Comparison of ENCODE assay signal across 8 mouse cellular contexts in the genomic region with DNA sequence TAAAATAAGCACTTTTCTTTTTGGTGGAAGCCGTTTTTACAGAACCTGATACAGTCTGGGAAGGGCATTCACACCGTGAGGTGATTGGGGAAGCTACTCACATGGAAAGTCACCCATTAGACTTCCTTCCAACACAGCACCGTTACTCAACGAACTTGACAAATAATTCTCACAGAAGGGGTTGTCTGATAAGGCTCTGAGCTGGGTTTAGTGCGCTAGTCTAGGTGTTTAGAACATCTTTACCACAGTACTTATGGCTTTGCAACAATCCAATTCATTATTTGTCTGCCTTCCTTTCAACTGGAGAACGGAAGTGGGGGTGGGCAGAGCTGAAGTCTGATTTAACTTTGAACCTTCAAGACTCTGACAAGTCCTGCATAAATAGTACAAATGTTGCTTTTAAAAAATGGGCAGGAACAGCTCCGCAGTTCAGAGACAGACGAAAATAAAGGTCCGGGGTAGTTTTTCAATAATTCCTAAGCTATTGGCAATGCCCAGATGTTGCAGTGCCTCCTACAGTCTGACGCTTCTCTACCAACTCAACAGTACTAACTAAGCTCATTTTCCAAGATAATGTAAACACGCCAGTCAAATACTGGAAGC. TPM values are rescaled to one million over a fixed set of nuclear protein-coding genes. Genes with fewer than 3 reads are reported as not detected.
DNase-seq lines count a peak whose midpoint lies in the region; ATAC-seq and TF ChIP-seq lines count a peak whose summit lies in the region.

No protein-coding gene starts in this region.

- peaks cover 7% of the 10 kb centered on the region; the same call in 1 of the 2 replicates for H3K4me1 ChIP-seq in forebrain, postnatal 0 days (ENCODE audit: insufficient read depth)
- no peaks in the 10 kb centered on the region for H3K4me1 ChIP-seq in kidney, postnatal 0 days (replicated peaks; ENCODE audit: insufficient read depth, low read length)
- peaks cover 9% of the 10 kb centered on the region for H3K4me1 ChIP-seq in midbrain, embryonic 14.5 days (ENCODE audit: control insufficient read depth, insufficient read depth, low read length)

- H3K36me3 ChIP-seq in forebrain, postnatal 0 days (ENCODE audit: insufficient read depth): no peaks in the 10 kb centered on the region; the same call in 1 of the 2 replicates
- H3K36me3 ChIP-seq in kidney, postnatal 0 days (ENCODE audit: insufficient read depth, low read length): no peaks in the 10 kb centered on the region
- 0 out of 2 replicates have a peak, but pooled peaks cover 3% of the 10 kb centered on the region for H3K36me3 ChIP-seq in midbrain, embryonic 14.5 days (ENCODE audit: control insufficient read depth, insufficient read depth, low read length)

- peak; percentile 17 for DNase-seq in embryo, embryonic 10 days (ENCODE audit: low spot score)
- DNase-seq in embryo, embryonic 9.5 days (ENCODE audit: extremely low spot score): no peak
- DNase-seq in T-cell, adult 2 months (ENCODE audit: low spot score): peak; percentile 58
- DNase-seq in forebrain, postnatal 0 days: peak; percentile 7
- DNase-seq in kidney, postnatal 0 days (ENCODE audit: low spot score): peak; percentile 53
- peak; percentile 44 for DNase-seq in midbrain, embryonic 14.5 days
- DNase-seq in left cerebral cortex, postnatal 36 days (ENCODE audit: low spot score in 2 of 2): no peak
- no peak for DNase-seq in layer of hippocampus, adult 9-11 months

- H3K27me3 ChIP-seq in forebrain, postnatal 0 days (ENCODE audit: insufficient read depth, low read length): no peaks in the 10 kb centered on the region
- no peaks in the 10 kb centered on the region for H3K27me3 ChIP-seq in kidney, postnatal 0 days (ENCODE audit: insufficient read depth, low read length)
- H3K27me3 ChIP-seq in midbrain, embryonic 14.5 days (ENCODE audit: control insufficient read depth, insufficient read depth, low read length): no peaks in the 10 kb centered on the region

- H3K4me3 ChIP-seq in forebrain, postnatal 0 days (ENCODE audit: low read depth, low read length): peak overlapping the region; percentile 50
- peak overlapping the region; percentile 73 for H3K4me3 ChIP-seq in kidney, postnatal 0 days (replicated peaks; ENCODE audit: low read depth, low read length)
- peak overlapping the region; percentile 66 for H3K4me3 ChIP-seq in midbrain, embryonic 14.5 days (replicated peaks; ENCODE audit: low read depth, low read length)

- H3K9ac ChIP-seq in forebrain, postnatal 0 days: peak overlapping the region; percentile 51
- H3K9ac ChIP-seq in kidney, postnatal 0 days (ENCODE audit: low read depth, low read length): peak overlapping the region; percentile 64
- peak overlapping the region; percentile 72 for H3K9ac ChIP-seq in midbrain, embryonic 14.5 days (replicated peaks; ENCODE audit: low read length)

- H3K4me2 ChIP-seq in forebrain, postnatal 0 days (ENCODE audit: low read depth): peak overlapping the region; percentile 78
- peak overlapping the region; percentile 81 for H3K4me2 ChIP-seq in kidney, postnatal 0 days (ENCODE audit: low read length)
- H3K4me2 ChIP-seq in midbrain, embryonic 14.5 days (ENCODE audit: low read length): peak overlapping the region; percentile 85

- ATAC-seq in forebrain, postnatal 0 days: peak; percentile 18; the same call in 1 of the 2 replicates
- ATAC-seq in kidney, postnatal 0 days (replicated peaks; ENCODE audit: low FRiP score, low read depth): no peak
- peak; percentile 7; the same call in 1 of the 2 replicates for ATAC-seq in midbrain, embryonic 14.5 days (ENCODE audit: low FRiP score, low TSS enrichment)

- peak overlapping the region; percentile 47; the same call in 1 of the 2 replicates for H3K27ac ChIP-seq in forebrain, postnatal 0 days (ENCODE audit: low read depth, low read length)
- H3K27ac ChIP-seq in kidney, postnatal 0 days: peak overlapping the region; percentile 9; the same call in 1 of the 2 replicates
- H3K27ac ChIP-seq in midbrain, embryonic 14.5 days (replicated peaks; ENCODE audit: low read depth, low read length): 0 out of 2 replicates have a peak overlapping the region, but pooled peaks have one; percentile 49

- peak; percentile 32; the same call in 1 of the 2 replicates for TF ChIP-seq CTCF in forebrain, postnatal 0 days (IDR thresholded peaks at IDR 0.05; ENCODE audit: low read depth)
- peak; percentile 46 for TF ChIP-seq CTCF in kidney, postnatal 0 days (IDR thresholded peaks at IDR 0.05; ENCODE audit: low read depth)

- H3K9me3 ChIP-seq in forebrain, postnatal 0 days (ENCODE audit: low read length): no peaks in the 10 kb centered on the region
- no peaks in the 10 kb centered on the region for H3K9me3 ChIP-seq in kidney, postnatal 0 days (replicated peaks; ENCODE audit: low read length)
- H3K9me3 ChIP-seq in midbrain, embryonic 14.5 days (ENCODE audit: control insufficient read depth, low read length): no peaks in the 10 kb centered on the region

- intact Hi-C loops in left cerebral cortex, postnatal 36 days (cut with DNase I): no loop called here

- 32% methylated on average over 11 of the region's 11 CpGs for WGBS in forebrain, postnatal 0 days
- WGBS in kidney, postnatal 0 days: 22% methylated on average over 11 of the region's 11 CpGs
- 48% methylated on average over 11 of the region's 11 CpGs for WGBS in midbrain, embryonic 14.5 days

RNA-seq across cellular contexts. Expression of a gene that starts 0.9 kb away (rescaled TPM):
- total RNA-seq in forebrain, postnatal 0 days (2014; rRNA removed): 17.9 and 21.9 TPM in 2 replicates
- 15.3 and 17.3 TPM in 2 replicates for polyA plus RNA-seq in forebrain, postnatal 0 days (2015; fragmentation: Nextera tagmentation; extraction: Ambion mirVana)
- 48.0 and 51.4 TPM in 2 replicates for polyA plus RNA-seq in kidney, postnatal 0 days (2015; fragmentation: Nextera tagmentation; extraction: Ambion mirVana)
- polyA plus RNA-seq in midbrain, embryonic 14.5 days (2014; fragmentation: Nextera tagmentation; extraction: Ambion mirVana): 15.2 and 24.8 TPM in 2 replicates
- 10 to 100 TPM; 15.8 to 17.0 TPM for total RNA-seq in left cerebral cortex, postnatal 36 days (2021)

RNA-seq across cellular contexts. Expression of a gene that starts 24.1 kb away (rescaled TPM):
- 11.1 and 11.9 TPM in 2 replicates for total RNA-seq in forebrain, postnatal 0 days (2014; rRNA removed)
- polyA plus RNA-seq in forebrain, postnatal 0 days (2015; fragmentation: Nextera tagmentation; extraction: Ambion mirVana): 6.3 and 8.0 TPM in 2 replicates
- 12.0 and 12.3 TPM in 2 replicates for polyA plus RNA-seq in kidney, postnatal 0 days (2015; fragmentation: Nextera tagmentation; extraction: Ambion mirVana)
- 3.1 and 7.9 TPM in 2 replicates for polyA plus RNA-seq in midbrain, embryonic 14.5 days (2014; fragmentation: Nextera tagmentation; extraction: Ambion mirVana)
- total RNA-seq in left cerebral cortex, postnatal 36 days (2021): 1 to 10 TPM; 7.2 to 7.8 TPM

RNA-seq across cellular contexts. Expression of a gene that starts 51.5 kb away (rescaled TPM):
- total RNA-seq in forebrain, postnatal 0 days (2014; rRNA removed): 0.38 and 0.71 TPM in 2 replicates
- 0.62 and 0.86 TPM in 2 replicates for polyA plus RNA-seq in forebrain, postnatal 0 days (2015; fragmentation: Nextera tagmentation; extraction: Ambion mirVana)
- 3.0 and 3.4 TPM in 2 replicates for polyA plus RNA-seq in kidney, postnatal 0 days (2015; fragmentation: Nextera tagmentation; extraction: Ambion mirVana)
- 0.16 and 0.25 TPM in 2 replicates for polyA plus RNA-seq in midbrain, embryonic 14.5 days (2014; fragmentation: Nextera tagmentation; extraction: Ambion mirVana)
- under 1 TPM; 0.62 to 0.77 TPM for total RNA-seq in left cerebral cortex, postnatal 36 days (2021)

RNA-seq across cellular contexts. Expression of a gene that starts 56.9 kb away (rescaled TPM):
- 2.3 and 2.7 TPM in 2 replicates for total RNA-seq in forebrain, postnatal 0 days (2014; rRNA removed)
- polyA plus RNA-seq in forebrain, postnatal 0 days (2015; fragmentation: Nextera tagmentation; extraction: Ambion mirVana): 2.7 and 3.2 TPM in 2 replicates
- polyA plus RNA-seq in kidney, postnatal 0 days (2015; fragmentation: Nextera tagmentation; extraction: Ambion mirVana): 18.3 and 22.9 TPM in 2 replicates
- 0.15 and 8.8 TPM in 2 replicates for polyA plus RNA-seq in midbrain, embryonic 14.5 days (2014; fragmentation: Nextera tagmentation; extraction: Ambion mirVana)
- 1 to 10 TPM; 4.0 to 4.5 TPM for total RNA-seq in left cerebral cortex, postnatal 36 days (2021)

Comparison
In these comparisons a context has a peak if more than half of its experiments do, and no peak if none do; other contexts are left out.
1. DNase-seq: peak in embryo, embryonic 10 days (single experiment), T-cell, adult 2 months (single experiment), forebrain, postnatal 0 days (single experiment), kidney, postnatal 0 days (single experiment) and midbrain, embryonic 14.5 days (single experiment); none in embryo, embryonic 9.5 days (single experiment), left cerebral cortex, postnatal 36 days (0 of 2) and layer of hippocampus, adult 9-11 months (single experiment).
2. Peak in every context shown above with its lines, with median percentiles within 50 percentile points of each other: H3K27ac ChIP-seq, H3K4me2 ChIP-seq, H3K4me3 ChIP-seq and H3K9ac ChIP-seq.